Mouse (Mus musculus): ENCODE data around the gene Kl.

DNA sequence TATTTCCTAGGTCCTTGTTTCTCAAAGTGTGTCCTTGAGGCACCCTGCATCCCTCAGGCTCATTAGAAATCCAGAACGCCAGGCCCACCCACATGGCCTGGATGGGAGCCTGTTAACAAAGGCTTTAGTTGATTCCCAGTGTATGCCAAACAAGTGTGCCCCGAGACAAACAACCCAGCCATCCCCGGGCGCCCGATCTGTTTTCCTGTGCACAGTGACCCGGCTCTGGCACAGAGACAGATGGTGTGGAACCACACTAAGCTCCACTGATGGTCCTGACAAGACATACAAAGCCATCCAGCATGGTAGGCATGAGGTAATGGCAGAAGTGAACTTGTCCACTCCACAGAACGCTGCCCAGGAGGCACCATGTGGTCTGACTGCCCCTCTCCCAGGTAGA lies 85.5 kb downstream of the Kl start:
- no peak for TF ChIP-seq CTCF (IDR thresholded peaks at IDR 0.05; ENCODE audit: borderline replicate concordance, control insufficient read depth, extremely low read depth, insufficient read depth, low read length, poor library complexity)
- TF ChIP-seq POLR2A (IDR thresholded peaks at IDR 0.05; ENCODE audit: control insufficient read depth, extremely low read depth, insufficient read depth, low read length, poor library complexity): no peak
